Mouse (Mus musculus): ENCODE data around the gene Adam15. TPM values are rescaled to one million over a fixed set of nuclear protein-coding genes. Genes with fewer than 3 reads are reported as not detected.
A peak's percentile ranks its signal among the peaks of the same experiment; 100 is the strongest.

The Adam15 gene
- polyA plus RNA-seq (2015; fragmentation: Nextera tagmentation; extraction: Ambion mirVana), result 48.8 and 54.0 TPM in 2 replicates

DNA sequence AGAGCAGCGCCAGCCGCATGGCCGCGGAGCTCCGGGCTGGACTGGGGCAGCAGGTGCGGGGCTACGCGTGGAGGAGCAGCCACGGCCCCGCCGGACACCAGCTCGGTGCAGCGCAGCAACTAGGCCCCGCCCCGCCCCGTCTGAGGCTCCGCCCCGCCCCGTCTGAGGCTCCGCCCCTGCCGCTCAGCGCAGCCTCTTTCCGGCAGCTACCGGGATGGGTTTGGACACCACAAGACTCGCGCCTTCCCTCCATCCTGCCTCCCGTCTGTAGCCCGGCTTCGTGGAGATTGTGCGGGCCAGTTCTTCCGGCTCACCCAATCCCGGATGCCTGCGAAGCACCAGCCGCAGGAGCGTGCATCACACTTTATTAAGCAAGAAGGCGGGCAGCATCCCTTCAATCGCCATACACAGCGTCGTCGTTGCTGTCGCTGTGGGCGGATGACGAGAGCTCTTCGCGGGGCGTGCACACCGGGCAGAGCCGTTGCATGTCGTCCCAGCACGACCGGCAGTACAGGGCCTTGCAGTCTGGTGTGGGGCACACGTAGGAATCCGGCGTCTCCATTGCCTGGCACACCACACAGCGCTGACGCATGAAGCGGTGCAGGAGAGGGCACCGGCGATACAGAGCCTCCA lies at the start of gene Adam15:
Adam15 (minus strand) TSS at position 128 of the 633 bp plus-strand sequence.
- peak within 1 kb of the TSS; percentile 88 for H3K27ac ChIP-seq (replicated peaks)
- peaks cover 9% of the 10 kb centered on the region; the same call in 1 of the 2 replicates for H3K36me3 ChIP-seq
- no peaks in the 10 kb centered on the region for H3K9me3 ChIP-seq
- ATAC-seq (ENCODE audit: low read depth), result peak; percentile 92
- H3K4me1 ChIP-seq (replicated peaks), result peaks cover 23% of the 10 kb centered on the region
- H3K4me2 ChIP-seq, result peak within 1 kb of the TSS; percentile 95
- peak within 1 kb of the TSS; percentile 77 for H3K9ac ChIP-seq
- peak within 1 kb of the TSS; percentile 62 for H3K4me3 ChIP-seq
- WGBS, result under 1% methylated on average over 59 of the region's 59 CpGs
- H3K27me3 ChIP-seq, result peaks cover 17% of the 10 kb centered on the region

DNA sequence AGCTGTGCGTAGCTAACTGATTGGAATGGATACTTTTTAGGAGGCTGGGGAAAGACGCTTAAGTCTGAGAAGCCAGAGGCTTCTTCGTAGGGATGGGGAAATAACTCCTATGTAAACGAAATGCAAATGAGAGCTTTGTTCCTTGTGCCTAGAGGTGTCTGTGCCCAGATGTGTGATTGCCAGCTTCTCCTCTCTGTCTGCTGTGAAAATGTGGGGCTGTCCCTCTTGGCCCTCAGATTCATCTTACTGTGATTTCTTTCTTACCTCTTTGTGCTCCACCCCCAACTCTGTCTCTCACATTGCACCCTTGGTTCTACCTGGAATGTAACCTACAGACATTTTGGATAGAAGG lies 46.8 kb upstream of the Adam15 start:
- Histone ChIP-seq H3K27ac (replicated peaks) (no peak overlapping the region), H3K4me2 (peak overlapping the region; percentile 99), H3K36me3 (peaks cover 14% of the 10 kb centered on the region), H3K4me1 (replicated peaks) (peaks cover 53% of the 10 kb centered on the region), H3K4me3 (peak overlapping the region; percentile 51), H3K9ac (peak overlapping the region; percentile 58), H3K27me3 (peaks cover 32% of the 10 kb centered on the region), H3K9me3 (no peaks in the 10 kb centered on the region)
- under 1% methylated on average over 4 of the region's 4 CpGs for WGBS
- ATAC-seq (ENCODE audit: low read depth), result no peak

DNA sequence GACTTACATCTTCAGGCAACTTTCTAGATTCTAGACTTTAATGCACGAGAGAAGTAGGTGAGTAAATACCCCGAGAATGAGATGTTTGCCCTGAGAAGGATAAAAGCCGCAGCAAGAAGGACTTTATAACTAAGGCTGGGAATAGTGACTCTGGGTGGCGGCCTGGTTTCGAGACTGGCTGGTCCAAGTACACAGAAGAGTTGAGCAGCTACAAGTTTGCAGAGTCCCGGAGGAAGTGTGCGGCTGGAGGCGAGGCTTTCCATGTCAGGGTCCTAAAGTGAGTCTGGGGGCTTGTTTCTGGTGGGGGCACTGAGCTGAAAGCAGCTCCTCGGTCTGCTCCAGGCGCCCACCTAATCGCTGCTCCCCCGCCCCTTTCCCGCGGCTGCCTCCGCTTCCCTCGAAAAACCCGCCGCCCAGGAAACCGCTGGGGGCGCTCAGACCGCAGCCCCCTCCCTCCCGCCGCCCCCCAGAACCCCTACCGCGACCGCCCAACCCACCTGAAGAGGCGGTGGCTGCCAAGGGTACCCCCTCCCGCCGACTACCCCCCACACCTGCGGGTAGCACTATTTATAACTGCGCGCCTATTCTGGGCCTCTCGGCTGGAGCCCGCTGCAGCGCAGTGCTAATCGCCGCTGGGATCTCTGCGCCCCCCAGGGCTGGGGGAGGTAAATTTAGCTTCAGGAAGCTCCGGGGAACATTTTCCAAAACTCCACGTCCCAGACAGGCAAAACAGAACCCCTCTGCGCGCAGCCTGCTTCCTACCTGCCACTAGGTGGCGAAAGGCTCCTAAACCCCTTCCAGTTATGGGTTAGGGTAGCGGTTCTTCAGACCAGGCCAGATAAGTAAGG lies 46.2 kb upstream of the Adam15 start:
- H3K9me3 ChIP-seq, result no peaks in the 10 kb centered on the region
- peak overlapping the region; percentile 51 for H3K4me3 ChIP-seq
- peaks cover 59% of the 10 kb centered on the region for H3K4me1 ChIP-seq (replicated peaks)
- peak overlapping the region; percentile 58 for H3K9ac ChIP-seq
- H3K4me2 ChIP-seq, result peak overlapping the region; percentile 99
- H3K27ac ChIP-seq (replicated peaks), result no peak overlapping the region
- H3K36me3 ChIP-seq, result 0 out of 2 replicates have a peak, but pooled peaks cover 8% of the 10 kb centered on the region
- peaks cover 32% of the 10 kb centered on the region for H3K27me3 ChIP-seq
- no peak for ATAC-seq (ENCODE audit: low read depth)
- WGBS, result 1% methylated on average over 43 of the region's 44 CpGs

DNA sequence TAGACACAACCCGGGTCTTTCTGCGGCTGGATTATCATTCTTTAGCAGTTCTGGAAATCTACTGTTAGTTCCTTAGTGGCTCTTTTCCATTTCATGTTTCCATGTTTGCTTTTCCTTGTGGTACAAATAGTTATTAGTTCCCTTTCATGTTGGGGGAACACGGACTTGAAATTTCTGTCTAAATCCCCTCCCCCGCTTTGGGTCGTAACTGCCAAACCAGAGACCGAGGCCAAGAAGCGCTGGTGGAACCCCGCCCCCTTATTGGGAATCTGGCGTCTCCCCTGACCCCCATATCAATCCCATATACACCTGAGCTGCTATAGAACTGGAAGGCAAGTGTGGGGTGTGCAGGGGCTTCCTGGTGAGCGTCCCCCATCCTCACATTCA lies 45.6 kb upstream of the Adam15 start:
- H3K27me3 ChIP-seq, result peaks cover 32% of the 10 kb centered on the region
- peak overlapping the region; percentile 73; the same call in 1 of the 2 replicates for H3K9ac ChIP-seq
- 0 out of 2 replicates have a peak, but pooled peaks cover 7% of the 10 kb centered on the region for H3K36me3 ChIP-seq
- WGBS, result 2% methylated on average over 10 of the region's 10 CpGs
- H3K9me3 ChIP-seq, result no peaks in the 10 kb centered on the region
- 0 out of 2 replicates have a peak overlapping the region, but pooled peaks have one; percentile 23 for H3K27ac ChIP-seq (replicated peaks)
- peaks cover 65% of the 10 kb centered on the region for H3K4me1 ChIP-seq (replicated peaks)
- H3K4me2 ChIP-seq, result peak overlapping the region; percentile 99
- ATAC-seq (ENCODE audit: low read depth), result no peak
- H3K4me3 ChIP-seq, result peak overlapping the region; percentile 51

DNA sequence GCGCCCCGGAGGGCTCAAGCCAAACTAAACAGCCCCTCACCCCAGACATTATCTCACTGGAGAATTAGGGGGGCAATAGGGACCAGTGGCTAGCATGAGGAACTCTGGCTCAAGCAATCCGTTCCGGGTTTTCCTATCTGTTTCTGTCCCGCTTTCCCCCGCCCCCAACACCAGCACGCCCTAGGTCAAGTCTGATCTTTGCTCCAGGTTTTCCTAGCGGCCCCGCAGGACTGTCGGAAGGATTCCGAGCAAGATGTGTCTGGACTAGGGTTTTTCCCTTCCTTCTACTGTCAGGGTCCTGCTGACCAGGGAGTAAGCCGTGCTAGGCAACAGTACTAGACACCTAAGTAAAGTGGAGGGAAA lies 45.1 kb upstream of the Adam15 start:
- H3K36me3 ChIP-seq, result 0 out of 2 replicates have a peak, but pooled peaks cover 2% of the 10 kb centered on the region
- peaks cover 69% of the 10 kb centered on the region for H3K4me1 ChIP-seq (replicated peaks)
- peaks cover 32% of the 10 kb centered on the region for H3K27me3 ChIP-seq
- 0% methylated on average over 11 of the region's 12 CpGs for WGBS
- H3K9ac ChIP-seq, result peak overlapping the region; percentile 73
- peak overlapping the region; percentile 23 for H3K27ac ChIP-seq (replicated peaks)
- H3K4me3 ChIP-seq, result peak overlapping the region; percentile 51
- no peak for ATAC-seq (ENCODE audit: low read depth)
- H3K4me2 ChIP-seq, result peak overlapping the region; percentile 99
- no peaks in the 10 kb centered on the region for H3K9me3 ChIP-seq

DNA sequence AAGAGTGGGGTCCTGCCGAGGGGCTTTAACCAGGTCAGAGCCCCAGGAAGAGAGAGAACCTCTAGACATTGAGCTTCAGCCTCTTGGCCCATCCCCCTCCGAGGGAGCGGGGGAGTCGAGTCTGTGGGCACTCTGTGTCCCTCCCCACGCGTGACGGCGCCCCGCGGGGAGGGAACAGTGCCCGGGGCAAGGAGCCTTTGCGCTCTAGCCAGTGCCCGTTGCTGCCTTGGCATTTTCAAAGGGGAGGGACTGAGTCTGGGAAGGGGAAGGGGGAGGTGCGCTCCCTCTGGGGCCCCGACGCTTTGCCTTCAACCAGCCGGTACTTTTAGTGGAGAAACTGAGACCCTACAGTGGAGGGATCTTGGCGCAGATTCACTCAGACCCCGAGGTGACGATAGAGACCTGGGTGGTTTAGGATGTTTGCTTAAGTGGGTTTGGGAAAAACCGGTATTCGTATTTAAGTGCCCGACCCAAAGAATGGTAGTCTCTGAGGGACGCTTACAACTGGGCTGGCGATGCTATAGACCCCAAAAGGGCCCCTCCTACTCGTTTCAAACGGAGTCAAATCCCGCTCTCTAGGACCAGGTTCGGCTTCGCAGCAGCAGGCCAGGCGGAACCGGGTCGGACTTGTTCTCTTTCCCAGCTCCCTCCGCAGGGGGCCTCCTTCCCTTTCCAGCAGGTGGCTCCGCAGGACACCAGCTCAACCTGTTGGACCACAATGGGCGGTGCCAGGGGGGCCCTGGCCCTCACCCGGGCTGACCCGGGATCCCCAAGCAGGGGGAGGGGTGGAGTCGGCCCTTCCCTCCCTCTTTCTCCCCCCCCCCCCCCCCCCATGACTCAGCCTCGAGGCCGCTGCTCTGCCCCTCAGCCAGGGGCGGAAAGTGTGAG lies 44.5 kb upstream of the Adam15 start, which contains the start of gene Zbtb7b:
Zbtb7b (minus strand) TSS at position 771 of the 888 bp plus-strand sequence.
- Histone ChIP-seq H3K4me1 (replicated peaks) (peaks cover 69% of the 10 kb centered on the region), H3K27ac (replicated peaks) (peak within 1 kb of the TSS; percentile 68), H3K4me2 (peak within 1 kb of the TSS; percentile 99), H3K36me3 (no peaks in the 10 kb centered on the region), H3K27me3 (peaks cover 32% of the 10 kb centered on the region), H3K4me3 (peak within 1 kb of the TSS; percentile 51), H3K9me3 (no peaks in the 10 kb centered on the region), H3K9ac (peak within 1 kb of the TSS; percentile 73)
- ATAC-seq (ENCODE audit: low read depth), result peak; percentile 54
- WGBS, result under 1% methylated on average over 41 of the region's 42 CpGs

DNA sequence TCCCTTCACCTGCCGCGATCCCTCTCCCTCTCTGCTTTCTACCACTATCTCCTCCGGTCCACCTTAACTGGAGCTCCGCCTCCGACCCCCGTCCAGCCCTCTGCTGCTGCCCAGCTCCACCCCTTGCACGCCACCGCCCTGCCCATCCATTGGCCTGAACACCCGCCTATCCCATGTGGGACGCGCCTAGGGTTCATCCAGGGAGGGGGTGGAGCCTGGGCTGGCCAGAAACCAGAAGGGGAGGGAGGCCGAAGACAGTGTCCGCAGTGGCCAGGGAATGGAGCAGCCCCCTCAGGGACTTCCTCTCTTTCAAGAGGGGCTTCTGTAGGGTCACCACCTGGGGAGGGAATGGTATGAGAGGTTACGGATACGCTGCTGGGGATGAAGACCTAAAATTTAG lies 43.8 kb upstream of the Adam15 start:
- H3K27ac ChIP-seq (replicated peaks), result peak overlapping the region; percentile 68
- no peaks in the 10 kb centered on the region for H3K9me3 ChIP-seq
- peak overlapping the region; percentile 51 for H3K4me3 ChIP-seq
- WGBS, result under 1% methylated on average over 15 of the region's 15 CpGs
- peak overlapping the region; percentile 73 for H3K9ac ChIP-seq
- peak overlapping the region; percentile 99 for H3K4me2 ChIP-seq
- peaks cover 70% of the 10 kb centered on the region for H3K4me1 ChIP-seq (replicated peaks)
- ATAC-seq (ENCODE audit: low read depth), result peak; percentile 91
- H3K36me3 ChIP-seq, result no peaks in the 10 kb centered on the region
- H3K27me3 ChIP-seq, result peaks cover 32% of the 10 kb centered on the region

DNA sequence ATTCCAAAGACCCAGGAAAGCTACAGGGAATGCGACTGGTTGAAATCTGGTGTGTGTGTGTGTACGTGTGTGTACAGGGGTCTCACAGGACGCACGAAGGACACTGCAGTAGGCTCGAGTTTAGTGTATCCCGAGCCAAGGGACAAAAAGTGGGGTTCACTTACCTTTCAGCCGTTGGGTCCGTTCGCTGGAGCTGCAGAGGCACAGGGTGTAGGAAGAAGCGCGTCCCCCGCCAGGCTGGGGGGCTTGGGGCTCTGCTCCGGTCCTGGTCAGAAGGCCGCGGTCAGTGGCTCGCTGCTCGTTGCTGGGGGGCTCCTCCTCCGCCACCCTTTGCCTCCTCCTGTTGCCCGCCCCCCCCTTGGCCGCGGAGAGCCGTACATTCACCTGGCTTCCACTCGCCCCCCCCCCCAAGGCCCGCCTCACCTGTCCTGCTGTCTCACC lies 43.1 kb upstream of the Adam15 start:
- H3K4me3 ChIP-seq, result peak overlapping the region; percentile 51
- peak overlapping the region; percentile 71; the same call in 1 of the 2 replicates for H3K9ac ChIP-seq
- H3K27ac ChIP-seq (replicated peaks), result no peak overlapping the region
- H3K27me3 ChIP-seq, result peaks cover 32% of the 10 kb centered on the region
- H3K36me3 ChIP-seq, result no peaks in the 10 kb centered on the region
- H3K9me3 ChIP-seq, result no peaks in the 10 kb centered on the region
- 0% methylated on average over 18 of the region's 24 CpGs for WGBS
- peak overlapping the region; percentile 99 for H3K4me2 ChIP-seq
- peaks cover 73% of the 10 kb centered on the region for H3K4me1 ChIP-seq (replicated peaks)
- no peak for ATAC-seq (ENCODE audit: low read depth)

DNA sequence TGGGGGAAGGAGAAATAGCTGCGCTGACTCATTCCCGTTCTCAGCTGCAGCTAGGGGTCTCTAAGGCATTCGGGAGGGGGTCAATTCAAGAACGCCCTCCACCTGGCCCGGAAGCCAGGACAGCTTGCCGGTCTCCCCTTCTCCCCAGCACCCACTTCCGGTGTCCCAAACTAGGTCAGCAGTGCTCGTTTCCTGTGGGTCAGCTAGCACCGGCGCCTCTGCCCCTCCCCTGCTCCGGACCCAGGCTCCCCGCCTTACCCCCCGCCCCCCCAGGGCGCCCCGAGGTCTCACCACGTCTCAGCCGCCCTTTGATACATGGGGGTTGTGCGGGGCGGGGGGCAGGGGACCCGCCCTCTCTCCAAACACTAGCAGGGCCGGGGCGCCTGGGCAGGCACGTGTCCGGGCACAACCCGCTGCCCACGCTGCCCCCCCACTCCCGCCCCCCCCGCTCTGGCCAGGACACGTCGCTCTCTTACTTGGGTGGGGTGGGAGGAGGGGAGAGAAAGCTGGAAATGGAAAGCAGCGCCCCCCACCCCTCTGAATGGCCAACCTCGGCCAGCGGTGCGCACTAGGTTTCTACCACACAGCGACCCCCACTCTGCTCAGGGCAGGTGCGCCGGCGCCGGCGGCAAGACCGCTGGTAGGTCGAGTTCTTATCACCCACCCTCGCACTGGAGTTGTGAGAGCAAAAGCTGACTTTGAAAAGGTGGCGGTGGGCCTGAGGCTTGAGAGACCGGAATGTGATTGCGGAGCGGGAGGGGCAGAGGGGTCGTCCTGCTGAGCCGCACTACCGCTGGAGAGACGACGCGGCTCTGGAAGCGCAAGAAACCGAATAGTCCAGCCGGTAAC lies 42.1 kb upstream of the Adam15 start:
- Histone ChIP-seq H3K4me3 (peak overlapping the region; percentile 51), H3K27ac (replicated peaks) (no peak overlapping the region), H3K27me3 (peaks cover 32% of the 10 kb centered on the region), H3K9ac (peak overlapping the region; percentile 71), H3K9me3 (no peaks in the 10 kb centered on the region), H3K4me2 (peak overlapping the region; percentile 99), H3K4me1 (replicated peaks) (peaks cover 71% of the 10 kb centered on the region), H3K36me3 (no peaks in the 10 kb centered on the region)
- ATAC-seq (ENCODE audit: low read depth), result no peak
- under 1% methylated on average over 54 of the region's 56 CpGs for WGBS

DNA sequence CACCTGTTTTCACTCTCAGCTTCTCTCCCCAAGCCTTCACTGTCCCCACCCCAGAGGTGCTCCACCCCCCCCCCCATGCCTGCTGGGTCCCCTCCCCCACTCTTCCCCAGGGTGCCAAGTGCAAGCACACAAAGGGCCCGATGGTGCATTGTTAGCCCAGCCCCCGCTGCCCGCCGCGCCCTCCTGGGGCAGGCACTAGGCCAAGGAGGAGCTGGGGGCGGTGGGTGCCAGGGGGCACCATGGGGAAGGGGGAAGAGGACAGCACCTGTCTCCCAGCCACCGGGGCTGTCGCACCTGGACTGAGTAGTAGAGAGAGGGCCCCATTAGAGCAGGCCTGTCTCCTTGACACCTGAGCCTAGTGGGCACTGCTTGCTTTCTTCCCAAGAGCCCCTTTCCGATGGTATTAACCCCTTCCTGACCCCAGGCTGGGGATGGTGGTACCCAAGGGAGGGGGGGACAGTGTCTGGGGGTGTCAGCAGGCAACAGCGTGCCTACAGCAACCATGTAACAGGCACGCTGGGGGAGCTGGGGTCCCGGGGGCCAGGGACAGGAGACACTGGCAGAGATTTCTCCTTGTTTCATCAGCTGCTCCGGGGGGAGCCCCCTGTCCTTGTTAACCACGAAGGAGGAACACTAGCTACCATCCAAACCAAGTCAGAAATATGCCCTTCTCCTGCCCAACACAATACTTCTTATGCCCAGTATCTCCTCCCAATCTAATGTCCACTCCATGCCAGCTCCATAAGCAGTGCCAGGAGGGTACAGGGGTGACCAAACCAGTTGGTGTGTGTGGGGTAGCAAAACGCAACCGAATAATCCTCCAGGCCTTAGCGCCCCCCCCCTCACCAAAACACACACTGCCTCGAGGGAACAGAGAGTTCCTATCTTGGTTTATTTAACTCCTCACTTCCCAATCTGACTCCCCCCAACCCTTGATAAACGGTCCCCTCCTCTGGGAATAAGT lies 41.2 kb upstream of the Adam15 start:
- no peaks in the 10 kb centered on the region for H3K36me3 ChIP-seq
- no peak overlapping the region for H3K27ac ChIP-seq (replicated peaks)
- H3K9me3 ChIP-seq, result no peaks in the 10 kb centered on the region
- peaks cover 62% of the 10 kb centered on the region for H3K4me1 ChIP-seq (replicated peaks)
- H3K4me3 ChIP-seq, result peak overlapping the region; percentile 51
- H3K4me2 ChIP-seq, result peak overlapping the region; percentile 99
- no peak for ATAC-seq (ENCODE audit: low read depth)
- H3K27me3 ChIP-seq, result peaks cover 28% of the 10 kb centered on the region
- H3K9ac ChIP-seq, result peak overlapping the region; percentile 71
- 8% methylated on average over 19 of the region's 19 CpGs for WGBS
